Mouse (Mus musculus) cerebellum, postnatal 10 days (tissue): ENCODE results near the gene Cdk2ap2.
A peak's percentile ranks its signal among the peaks of the same experiment; 100 is the strongest.

Experiments used
- DNase-seq, 2 experiments: peaks; one replicate each; pipeline ENCODE4 v3.0.0; 2021; ENCODE audit warnings: mixed read lengths in 2 of 2

Cdk2ap2 gene

DNA sequence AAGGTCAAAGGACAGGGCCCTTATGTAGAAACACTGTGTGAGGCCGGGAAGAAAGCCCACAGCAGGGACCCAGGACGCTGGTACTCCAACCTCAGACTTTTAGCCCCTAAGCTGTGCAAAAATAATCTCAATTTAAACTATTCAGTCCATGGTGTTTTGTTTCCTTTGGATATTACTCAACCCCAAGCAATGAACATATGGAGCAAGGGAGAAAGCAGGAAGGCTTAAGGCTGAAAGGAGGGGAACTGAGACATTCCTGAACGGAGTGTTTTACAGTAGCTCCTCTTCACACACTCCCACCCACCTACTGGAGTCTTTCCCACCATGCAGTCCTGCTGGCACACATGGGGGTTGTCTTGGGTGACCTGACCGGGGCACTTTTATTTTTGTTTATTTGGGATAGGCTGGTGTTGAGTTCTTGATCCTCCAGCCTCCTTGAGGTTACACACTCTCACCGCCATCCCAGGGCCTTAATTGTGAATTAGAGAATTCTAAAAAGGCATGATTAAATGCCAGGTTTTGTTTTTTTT lies 2.1 kb upstream of the Cdk2ap2 start:
- no peak for DNase-seq

DNA sequence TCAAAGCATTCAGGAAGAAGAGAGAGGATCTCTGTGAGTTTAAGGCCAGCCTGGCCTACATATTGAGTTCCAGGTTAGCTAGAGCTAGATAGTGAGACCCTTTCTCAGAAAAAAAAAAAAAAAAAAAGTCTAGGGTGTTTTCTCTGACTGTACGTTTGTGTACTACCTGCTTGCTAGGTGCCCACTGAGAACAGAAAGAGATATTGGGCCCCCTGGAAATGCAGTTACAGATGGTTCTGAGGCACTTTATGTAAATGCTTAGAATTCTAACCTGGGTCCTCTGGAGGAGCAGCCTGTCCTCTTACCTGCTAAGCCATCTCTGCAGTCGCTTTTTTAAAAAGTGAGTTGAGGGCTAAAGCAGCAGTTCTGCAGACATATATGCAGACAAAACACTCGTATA lies 1.2 kb upstream of the Cdk2ap2 start:
- no peak for DNase-seq

DNA sequence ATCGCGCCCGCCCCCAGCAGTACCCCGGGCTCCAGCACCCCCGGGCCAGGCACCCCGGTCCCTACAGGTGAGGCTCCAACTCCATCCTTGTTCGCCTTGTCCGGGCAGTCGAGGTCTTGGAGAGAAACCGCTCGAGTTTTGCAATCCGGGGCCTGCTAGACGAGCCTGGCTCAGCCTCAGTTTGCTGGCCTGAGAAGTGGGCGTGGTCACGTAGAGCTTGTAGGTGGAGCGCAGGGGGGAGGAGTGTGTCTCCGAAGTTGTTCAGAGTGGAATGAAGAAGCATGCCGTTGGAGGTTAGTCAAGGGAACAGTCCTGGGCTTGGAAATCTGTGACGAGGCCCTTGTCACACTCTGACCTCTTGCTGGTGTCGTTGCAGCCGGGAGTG lies 451 bp downstream of the Cdk2ap2 start:
- no peak for DNase-seq

DNA sequence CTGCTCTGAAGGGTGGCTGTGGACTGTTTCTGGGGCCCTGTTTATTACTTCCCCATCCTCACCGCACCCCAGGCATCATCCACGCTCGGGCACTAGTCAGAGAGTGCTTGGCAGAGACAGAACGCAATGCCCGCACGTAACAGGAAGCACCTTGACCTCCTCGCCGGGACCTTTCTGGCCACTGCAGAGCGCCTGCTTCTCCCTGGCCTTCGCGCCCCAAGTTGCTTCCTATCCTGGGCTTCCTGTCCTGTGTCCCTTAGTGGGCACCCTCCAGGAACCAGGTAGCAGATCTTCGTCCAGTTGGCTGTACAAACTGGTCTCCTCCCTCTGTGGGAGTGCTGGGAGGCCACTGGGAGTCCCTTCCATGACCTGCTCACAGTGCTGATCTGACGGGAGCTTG lies 1.4 kb downstream of the Cdk2ap2 start:
- DNase-seq: no peak

DNA sequence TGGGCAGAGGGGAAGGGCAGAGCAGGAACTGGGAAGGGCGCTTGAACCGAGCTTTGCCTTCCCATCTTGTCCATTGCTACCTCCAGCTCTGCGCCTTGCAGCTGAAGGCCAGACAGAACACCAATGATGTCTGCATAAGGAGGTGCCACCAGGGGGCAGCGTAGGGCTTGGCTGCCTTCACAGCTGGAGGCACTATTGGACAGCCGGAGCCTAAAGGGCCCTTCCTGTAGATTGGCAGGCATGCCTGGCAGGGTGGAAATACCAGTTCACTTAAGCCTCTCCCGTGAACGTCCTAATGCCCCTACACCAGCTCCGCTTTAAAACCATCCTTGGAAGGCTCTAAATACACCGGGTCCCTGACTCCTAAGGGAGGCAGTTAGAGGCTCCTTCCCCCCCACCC lies 2.1 kb downstream of the Cdk2ap2 start:
- peak; percentile 93 to 94 for DNase-seq

DNA sequence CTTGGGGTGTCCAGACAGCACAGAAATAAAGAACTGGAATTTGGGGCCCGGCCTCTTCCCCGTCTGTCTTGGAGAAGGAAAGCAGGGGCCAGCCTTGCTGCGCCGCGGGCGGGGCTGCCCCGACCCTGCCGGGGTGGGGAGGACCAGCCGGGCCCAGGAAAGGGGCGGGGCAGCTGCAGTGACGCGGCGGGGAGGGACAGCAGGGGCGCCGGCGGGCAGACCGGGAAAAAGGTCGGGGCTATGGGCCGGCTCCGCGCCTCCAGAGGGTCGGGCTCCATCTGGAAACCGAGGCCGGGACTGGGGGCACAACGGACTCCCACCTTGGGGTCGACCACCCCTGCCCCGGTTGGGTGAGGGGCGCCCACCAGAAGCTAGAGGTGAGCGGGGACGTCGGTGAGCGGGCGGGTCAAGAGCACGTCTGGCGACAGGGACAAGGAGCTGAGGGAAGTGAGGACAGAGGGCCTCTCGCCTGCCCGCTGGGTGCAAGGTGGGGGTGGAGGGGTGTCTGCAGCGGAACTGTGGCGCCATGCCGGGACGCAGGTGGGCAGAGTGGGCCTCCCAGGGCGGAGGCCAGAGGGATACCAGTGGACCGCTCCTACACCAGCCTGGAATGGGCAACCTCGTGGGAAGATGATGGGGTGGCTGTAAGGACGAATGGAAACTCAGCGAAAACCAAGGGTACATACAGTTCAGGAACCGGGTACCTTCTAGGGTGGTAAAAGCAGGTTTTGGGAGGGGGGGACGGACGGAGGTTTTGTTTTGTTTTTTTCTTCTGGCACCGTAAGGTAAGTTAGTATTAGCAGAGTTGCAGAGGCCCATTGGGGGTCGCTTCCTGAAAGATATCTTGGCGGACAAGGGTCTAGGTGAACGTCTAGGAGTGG lies 3.1 kb downstream of the Cdk2ap2 start, which contains the start of gene Pitpnm1:
Gene Pitpnm1 (plus strand): TSS at position 162 of the 881 bp plus-strand sequence.
- DNase-seq: peak; percentile 61 to 73

DNA sequence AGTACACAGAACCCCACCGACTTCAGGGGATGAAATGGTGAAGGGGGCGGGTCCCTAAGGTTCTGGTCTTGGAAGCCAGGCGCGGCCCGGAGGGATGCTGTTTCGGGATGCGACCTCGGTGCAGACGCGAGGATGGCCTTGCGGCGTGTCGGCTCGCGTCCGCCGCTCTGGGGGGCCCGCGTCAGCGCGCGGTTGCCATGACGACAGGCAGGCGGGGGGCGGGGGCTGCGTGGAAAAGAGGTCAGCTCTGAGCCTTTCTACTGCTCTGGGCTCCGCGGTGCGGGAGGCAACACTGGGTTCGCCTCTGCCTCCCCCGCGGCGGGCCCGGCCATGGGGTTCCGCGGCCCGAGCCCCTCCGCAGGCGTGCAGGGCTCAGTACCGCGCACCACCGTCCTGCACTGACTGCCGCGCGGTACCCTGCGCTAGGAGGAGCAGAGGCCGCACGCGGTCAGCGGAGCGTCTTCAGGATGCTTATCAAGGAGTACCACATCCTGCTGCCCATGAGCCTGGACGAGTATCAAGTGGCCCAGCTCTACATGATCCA lies 3.8 kb downstream of the Cdk2ap2 start:
- DNase-seq: peak; percentile 87 to 88

DNA sequence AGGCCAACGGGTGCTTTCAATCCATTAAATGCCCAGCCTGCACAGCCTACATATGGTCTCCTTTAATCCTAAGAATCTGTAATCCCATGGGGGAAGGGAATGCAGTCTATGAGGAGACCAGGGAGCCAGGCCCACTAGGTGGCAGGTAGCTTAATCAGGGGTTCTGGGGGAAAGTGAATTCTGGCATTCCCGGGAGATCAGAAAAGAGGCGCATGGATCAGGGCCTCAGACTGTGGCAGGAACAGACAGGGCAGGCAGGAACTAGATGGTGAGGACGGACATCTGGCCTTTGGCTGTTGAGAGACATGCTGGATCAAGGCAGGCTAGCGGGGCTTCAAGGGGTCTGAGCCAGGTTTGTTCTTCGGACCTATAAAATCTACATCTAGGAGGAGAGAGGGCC lies 4.5 kb downstream of the Cdk2ap2 start:
- DNase-seq: peak in 1 of 2 experiments; percentile 36

DNA sequence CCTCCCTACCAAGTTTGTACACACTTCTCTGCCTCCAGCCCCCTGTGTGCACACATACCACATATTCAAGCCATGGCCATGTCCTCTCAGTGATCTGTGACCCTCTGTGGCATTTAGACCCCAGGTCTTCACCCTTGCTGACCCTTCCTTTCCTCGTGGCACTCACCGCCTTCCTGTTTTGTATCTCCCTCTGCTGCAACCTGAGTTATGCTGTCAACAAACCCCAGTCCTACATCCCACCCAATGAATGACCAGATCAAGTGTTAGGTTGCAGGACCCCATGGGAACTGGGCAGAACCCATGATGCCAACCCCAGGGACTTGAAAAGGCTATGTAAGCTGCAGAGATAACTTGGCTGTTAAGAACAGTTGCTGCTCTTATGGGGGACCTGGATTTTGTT lies 5.1 kb downstream of the Cdk2ap2 start:
- DNase-seq: no peak

DNA sequence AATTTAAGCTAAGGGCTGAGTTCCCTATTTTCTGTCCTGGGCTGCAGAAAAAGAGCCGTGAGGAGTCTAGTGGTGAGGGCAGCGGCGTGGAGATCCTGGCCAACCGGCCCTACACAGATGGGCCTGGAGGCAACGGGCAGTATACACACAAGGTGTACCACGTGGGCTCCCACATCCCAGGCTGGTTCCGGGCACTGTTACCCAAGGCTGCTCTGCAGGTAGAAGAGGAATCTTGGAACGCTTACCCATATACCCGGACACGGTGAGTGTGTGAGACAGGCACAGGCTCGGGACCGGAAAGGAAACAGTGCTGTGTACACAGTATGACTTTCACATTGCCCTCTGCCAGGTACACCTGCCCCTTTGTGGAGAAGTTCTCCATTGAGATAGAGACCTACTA lies 5.6 kb downstream of the Cdk2ap2 start:
- peak; percentile 38 to 49 for DNase-seq

DNA sequence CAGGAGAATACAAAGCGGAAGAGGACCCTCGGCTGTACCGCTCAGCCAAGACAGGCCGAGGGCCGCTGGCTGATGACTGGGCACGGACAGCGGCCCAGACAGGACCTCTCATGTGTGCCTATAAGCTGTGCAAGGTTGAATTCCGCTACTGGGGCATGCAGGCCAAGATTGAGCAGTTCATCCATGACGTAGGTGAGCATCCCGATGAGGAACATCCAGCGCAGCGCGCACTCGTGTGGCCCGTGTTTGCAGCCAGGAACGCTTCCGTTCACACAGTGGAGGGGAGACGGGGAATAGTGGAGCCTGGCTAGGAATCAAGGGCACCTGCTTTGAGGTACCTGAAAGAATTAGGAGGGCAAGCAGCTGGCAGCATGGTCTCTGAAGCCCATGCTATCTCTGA lies 6.3 kb downstream of the Cdk2ap2 start:
- DNase-seq: no peak

DNA sequence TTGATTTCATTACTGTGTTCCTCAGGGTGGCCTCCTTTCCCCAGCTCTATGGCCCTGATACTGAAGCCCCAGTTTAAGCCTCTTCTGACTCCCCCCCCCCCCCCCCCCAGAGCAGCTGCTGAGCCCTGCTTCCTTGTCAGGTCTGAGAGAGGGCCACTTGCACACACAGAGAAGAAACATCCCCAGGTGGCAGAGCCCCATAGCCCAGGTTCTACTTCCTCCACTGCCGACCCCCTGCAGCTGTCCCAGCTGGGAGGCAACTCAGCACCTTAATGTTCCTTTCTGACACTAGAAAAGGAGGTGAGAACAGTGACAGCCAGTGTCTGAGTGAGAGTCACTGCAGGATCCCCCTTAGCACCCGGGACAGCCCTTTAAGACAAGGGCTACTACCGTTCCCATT lies 6.8 kb downstream of the Cdk2ap2 start:
- DNase-seq: no peak

DNA sequence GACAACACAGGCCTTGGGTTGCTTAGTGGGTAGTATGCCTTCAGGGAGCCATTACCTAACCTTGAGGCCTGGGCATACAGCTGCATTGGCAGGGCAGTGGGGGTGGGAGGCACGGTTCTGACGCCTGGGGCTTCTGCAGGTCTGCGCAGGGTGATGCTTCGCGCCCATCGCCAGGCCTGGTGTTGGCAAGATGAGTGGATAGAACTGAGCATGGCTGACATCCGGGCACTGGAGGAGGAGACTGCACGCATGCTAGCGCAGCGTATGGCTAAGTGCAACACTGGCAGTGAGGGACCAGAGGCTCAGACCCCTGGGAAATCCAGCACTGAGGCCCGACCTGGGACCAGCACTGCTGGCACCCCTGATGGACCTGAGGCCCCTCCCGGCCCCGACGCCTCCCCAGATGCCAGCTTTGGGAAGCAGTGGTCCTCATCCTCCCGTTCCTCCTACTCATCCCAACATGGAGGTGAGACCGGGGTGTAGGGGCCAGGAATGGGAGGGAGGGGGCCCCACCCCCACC lies 7.8 kb downstream of the Cdk2ap2 start:
- DNase-seq: no peak

DNA sequence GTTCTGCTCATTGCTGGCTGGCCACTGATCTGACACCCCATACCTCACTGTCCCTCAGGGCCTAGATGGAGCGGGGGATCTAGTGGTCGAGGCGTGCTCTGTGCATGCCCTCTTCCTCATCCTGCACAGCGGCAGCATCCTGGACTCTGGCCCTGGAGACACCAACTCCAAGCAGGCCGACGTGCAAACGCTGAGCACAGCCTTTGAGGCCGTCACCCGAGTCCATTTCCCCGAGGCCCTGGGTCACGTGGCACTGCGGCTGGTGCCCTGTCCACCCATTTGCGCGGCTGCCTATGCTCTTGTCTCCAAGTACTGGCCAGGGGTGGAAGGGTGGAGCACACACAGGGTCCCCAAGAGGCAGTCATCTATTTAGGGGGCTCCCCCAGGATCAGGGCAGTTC lies 9.7 kb downstream of the Cdk2ap2 start:
- DNase-seq: no peak

DNA sequence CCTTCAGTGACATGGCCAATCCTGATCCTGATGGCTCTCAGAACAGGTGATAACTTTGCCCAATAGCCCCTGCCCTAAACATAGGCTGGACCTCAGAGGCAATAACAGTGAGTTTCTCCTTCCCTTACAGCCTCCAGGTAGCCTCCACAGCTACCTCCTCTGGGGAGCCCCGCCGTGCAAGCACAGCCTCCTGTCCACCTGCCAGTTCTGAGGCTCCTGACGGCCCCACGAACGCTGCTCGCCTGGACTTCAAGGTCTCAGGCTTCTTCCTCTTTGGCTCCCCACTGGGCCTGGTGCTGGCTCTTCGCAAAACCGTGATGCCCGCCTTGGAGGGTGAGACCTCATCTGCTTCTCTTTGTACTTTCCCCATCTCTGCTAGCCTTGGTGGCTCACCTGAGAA lies 11.6 kb downstream of the Cdk2ap2 start:
- no peak for DNase-seq

DNA sequence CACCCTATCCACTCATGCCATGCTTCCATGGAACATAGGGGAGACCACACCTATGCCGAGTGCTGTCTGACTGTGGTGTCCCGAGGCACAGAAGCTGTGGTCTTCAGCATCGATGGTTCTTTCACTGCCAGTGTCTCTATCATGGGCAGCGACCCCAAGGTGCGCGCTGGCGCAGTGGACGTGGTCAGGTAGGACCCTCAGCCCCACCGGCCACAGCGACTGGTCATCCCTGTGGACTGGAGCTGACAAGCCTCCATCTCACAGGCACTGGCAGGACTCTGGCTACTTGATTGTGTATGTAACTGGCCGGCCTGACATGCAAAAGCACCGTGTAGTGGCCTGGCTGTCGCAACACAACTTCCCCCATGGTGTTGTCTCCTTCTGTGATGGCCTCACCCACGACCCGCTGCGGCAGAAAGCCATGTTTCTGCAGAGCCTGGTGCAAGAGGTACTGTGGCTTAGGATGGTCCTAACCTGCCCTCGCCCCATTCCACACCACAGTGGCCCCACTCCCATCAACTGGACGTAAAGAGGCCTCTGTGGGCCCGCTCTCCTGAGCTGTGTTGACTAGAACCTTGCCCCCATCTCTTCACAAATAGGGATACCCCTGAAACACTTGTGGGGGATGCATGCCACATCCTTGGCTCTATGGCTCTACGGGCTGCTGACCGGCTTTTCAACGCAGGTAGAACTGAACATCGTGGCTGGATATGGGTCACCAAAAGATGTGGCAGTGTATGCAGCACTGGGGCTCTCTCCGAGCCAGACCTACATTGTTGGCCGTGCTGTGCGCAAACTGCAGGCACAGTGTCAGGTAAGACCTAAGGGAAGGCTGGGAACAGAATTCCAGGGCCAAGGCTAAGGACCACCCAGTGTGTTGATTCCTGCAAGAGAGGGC lies 15.3 kb downstream of the Cdk2ap2 start:
- no peak for DNase-seq

DNA sequence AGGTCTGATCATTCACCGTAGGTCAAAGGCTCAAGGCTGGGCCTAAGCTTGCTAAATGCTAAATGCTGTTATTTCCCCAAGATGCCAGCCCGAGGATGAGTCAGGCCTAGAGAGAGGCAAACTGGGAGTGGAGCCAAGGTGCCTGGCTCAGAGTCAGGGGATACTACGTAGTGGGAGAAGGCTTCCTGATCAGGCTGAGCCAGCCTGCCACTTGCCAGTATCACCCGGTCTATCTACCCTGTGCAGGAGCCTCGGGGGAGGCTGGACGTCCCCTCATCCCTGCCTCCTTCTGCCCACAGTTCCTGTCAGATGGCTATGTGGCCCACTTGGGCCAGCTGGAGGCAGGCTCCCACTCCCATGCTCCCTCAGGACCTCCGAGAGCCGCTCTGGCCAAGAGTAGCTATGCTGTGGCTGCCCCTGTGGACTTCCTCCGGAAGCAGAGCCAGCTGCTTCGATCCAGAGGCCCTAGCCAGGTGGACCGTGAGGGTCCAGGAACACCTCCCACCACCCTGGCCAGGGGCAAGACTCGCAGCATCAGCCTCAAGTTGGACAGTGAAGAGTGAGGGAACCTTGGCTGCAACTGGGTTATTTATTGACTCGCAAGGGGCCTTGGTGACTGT lies 16.3 kb downstream of the Cdk2ap2 start:
- DNase-seq: peak; percentile 95 to 96

DNA sequence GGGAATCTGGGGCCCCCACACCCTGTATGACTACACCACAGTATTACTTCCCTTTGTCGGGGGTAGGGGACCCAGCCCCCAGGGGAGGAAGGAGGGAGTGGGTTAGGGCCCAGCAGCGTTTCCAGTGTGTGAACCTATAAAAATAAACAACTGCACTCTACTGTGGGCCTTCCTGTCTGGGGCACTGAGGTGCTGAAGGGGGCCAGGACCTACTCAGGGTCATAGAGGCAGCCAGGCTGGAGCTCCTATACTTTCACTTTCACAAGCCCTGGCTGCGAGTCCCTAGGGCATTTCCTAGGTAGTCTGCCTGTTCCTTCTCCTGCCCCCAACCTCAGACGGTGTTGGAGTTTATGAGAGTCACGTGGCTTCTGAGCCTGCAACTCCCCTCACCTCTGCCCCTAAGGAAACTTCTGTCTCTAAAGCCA lies 16.8 kb downstream of the Cdk2ap2 start:
- DNase-seq: no peak

DNA sequence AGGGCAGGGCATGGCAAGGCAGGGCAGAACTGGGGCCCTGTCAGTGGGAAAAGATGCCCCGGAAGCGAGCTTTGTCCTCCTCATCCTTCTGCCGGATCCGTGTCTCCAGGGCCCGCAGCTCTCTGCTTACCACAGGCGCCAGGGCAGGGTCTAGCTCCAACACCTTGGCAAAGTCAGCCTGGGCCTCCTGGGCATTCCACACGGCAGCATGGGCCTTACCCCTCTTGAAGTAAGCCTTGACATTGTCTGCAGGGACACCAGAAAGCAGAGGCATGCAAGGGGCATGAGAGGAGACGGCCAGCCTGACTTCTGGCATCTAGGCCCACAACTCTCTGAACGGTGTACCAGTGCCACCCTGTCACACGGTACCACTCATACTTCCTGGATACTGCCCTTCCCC lies 17.6 kb downstream of the Cdk2ap2 start:
- DNase-seq: no peak

DNA sequence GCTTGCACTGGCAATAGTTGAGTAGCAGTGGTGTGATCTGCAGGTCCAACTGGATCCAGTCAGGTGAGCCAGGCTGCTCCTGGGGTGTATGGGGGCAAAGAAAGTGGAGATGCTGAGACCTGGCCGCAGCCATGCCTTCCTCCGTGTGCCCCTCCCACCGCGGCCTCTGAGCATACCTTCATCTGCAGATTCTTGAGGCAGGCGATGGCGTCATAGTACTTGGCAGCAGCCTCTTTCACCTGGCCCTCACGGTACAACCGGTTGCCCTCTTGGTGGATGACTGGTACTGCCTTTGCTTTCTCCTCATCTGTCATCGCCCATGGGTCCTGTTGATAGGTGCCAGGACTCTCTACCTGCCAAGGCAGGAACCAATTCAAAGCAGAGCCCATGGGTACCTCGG lies 18.2 kb downstream of the Cdk2ap2 start:
- DNase-seq: no peak

DNA sequence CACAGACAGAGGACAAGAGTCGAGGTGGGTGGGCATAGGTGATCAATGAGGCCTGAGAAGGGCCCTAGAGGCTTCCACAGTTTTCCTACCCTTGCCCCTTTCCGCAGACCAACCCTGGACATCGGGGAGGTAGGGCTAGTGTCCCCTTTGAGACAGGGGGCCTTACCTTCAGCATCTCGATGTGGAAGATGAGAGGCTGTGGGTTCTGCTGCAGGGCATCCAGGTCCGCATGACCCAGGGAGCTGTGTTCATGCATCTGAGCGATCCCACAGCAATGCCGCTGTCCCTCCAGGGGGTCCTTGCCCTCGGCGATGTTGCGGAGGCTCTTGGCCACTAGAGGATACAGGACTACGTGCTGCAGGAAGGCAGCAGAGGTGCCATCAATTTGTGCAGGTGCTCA lies 18.8 kb downstream of the Cdk2ap2 start:
- no peak for DNase-seq

DNA sequence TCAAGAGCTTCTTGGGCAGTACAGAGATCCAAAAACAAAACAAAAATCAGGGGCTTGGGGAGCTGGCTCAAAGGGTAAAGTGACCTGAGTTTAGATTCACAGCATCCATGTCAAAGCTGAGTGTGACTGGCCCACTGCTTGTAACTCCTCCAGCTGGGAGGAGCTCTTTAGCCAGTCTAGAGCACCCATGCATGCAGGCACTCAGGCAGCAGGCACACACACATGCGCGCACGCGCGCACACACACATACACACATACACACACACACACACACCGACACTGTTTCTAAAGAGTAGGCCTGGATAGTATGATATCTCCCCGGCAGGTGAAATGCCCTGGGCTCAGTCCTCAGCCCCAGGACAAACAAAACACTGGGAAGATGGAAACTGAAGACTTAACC lies 20.0 kb downstream of the Cdk2ap2 start:
- no peak for DNase-seq

DNA sequence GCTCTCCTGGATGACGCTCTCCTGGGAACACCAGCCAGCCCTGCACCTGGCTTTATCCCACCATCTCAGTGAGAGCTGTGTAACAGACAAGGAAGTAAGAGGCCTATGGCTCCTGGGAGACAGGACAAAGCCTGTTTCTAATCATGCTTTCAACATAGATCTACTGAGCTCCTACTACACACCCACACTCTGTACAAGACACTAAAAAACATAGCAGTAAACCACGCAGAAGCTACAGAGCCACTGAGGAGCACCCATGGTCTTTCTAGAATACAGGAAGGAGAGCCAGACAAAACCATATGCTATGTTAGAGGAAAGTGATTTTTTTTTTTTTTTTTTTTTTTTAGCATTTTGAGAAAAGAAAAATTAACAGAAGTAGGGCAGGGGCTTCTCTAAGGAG lies 21.4 kb downstream of the Cdk2ap2 start:
- DNase-seq: no peak
